Mouse (Mus musculus) common myeloid progenitor, adult 5-6 weeks (primary cell): ENCODE results near the gene Terb1. TPM values are rescaled to one million over a fixed set of nuclear protein-coding genes. Genes with fewer than 3 reads are reported as not detected.

Experiments
- ATAC-seq: replicated peaks from 2 replicates; pipeline ENCODE4 v1.8.0; 2016; ENCODE audit warnings: low read depth, mild to moderate bottlenecking, moderate TSS enrichment, inconsistent platforms; ENCODE audit not compliant: poor library complexity, severe bottlenecking
- total RNA-seq: library from RNA; stranded (forward); fragments of 200-1000, 187-1606 nt; gene quantifications from 2 replicates; pipeline ENCODE4 v1.2.3, GENCODE M21; 2017

Gene Terb1
- total RNA-seq = not detected in 2 replicates

DNA sequence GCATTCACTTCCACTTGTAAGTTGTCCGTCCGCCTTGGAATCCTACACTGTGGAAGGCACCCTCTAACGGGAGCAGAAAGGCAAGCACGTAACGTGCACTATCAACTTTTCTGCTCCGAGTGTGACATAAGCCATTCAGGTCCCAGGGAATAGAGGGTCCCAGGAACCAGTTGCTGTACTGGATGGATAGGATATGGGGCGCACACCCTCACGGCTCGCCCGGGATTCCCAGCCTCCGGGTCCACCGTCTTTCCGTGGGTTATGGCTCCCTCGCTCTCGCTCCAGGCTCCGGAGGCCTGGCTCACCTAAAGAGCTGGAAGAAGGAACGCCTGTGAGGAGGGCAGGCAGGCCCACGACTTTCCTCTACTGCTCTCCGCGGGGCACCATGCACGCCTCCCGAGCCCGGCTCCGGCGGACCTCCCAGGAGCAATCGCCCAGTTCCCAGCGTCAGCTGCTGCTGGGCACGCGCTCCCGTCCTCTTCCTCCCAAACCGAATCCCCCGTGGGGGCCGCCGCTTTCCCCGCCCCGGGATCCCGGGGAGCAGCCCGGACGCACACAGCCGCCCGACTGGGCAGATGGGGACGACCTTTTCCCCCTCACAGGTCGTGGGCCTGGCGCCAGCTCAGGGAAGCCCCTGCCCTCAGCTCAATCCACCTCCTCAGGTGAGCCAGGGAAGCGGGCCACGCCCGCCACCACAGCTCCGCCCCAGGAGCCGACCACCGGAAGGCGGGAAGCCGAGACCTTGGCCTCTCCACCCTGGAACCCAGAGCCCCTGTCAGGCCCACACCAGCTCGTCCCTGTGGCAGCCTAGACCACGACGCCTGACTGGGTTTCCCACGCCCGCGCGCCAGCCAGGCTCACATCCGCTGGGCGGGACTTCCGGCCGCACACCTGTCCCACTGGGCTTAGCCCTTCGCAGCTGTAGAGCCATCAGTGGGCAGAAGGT, at the start of gene Terb1:
Gene Terb1, minus strand, starts transcription at position 850 of the 946 bp plus-strand sequence.
- peak; percentile 67 for ATAC-seq

- no peak for ATAC-seq
These were observed 47.5 kb upstream of the Terb1 start for GRCm38 (mm10) chr8:104557226-104557625.

- ATAC-seq = no peak
These were observed 45.5 kb upstream of the Terb1 start for GRCm38 (mm10) chr8:104555191-104555590.

- no peak for ATAC-seq
These were observed 33.8 kb upstream of the Terb1 start for GRCm38 (mm10) chr8:104543440-104544045.

- ATAC-seq = no peak
These were observed 32.5 kb upstream of the Terb1 start for GRCm38 (mm10) chr8:104542160-104542559.

- peak; percentile 47 for ATAC-seq
These were observed 31.8 kb upstream of the Terb1 start for GRCm38 (mm10) chr8:104541515-104541880.

DNA sequence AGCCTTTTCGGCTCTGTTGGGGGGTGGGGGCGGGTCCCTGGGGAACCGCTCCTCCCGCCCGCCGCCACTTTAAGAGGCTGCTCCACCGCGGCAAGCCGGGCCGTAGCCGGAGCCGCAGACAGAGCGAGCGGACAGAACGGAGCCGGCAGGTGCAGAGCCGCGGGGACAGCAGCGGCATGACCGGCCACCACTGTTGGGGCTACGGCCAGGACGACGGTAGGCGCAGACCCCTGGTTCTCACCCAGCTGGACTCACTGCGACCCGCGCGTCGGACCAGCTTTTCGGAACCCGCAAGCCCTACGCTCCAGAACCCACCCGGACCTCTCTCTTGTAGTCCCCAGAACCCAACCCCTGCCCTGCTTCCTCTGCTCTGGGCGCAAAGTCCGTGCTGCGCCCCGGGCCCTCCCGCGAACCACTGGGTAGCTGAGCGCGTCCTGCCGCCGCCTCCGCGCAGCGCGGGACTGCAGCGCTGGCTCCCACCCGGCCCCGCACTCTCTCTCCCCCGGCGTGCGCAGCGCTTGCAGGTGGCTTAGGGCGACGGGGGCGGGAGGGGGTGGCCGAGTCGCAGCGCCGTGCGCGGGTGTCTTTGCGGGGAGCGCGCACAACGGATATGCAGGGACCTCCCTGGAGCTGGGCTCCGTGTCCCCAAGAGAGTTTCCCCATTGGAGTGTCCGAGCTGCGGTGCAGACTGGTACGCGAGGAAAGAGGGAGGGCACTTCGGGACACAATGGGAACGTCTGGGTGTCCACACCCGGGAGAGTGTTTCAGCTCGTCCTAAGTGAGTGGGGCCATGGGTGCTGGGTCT, 31.2 kb upstream of the Terb1 start:
- ATAC-seq = peak; percentile 39

GRCm38 (mm10) chr8:104540238-104540637, 30.5 kb upstream of the Terb1 start:
- ATAC-seq = no peak

GRCm38 (mm10) chr8:104539566-104539965, 29.9 kb upstream of the Terb1 start:
- no peak for ATAC-seq

DNA sequence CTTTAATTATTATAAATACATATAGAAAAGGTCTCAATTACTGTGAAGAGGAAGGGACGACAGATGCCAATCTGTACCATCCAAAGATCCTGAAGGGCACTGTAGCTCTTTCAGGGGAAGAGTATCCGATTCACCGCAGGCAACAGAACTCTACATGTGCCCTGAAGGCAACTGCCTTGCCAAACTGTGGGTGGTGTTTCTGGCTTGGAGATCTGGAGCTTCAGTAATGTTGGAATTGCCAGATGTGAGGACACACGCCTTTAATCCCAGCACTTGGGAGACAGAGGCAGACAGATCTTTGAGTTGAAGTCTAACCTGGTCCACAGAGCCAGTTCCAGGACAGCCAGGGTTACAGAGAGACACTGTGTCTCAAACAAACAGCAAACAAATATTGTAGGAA, 29.2 kb upstream of the Terb1 start:
- no peak for ATAC-seq

DNA sequence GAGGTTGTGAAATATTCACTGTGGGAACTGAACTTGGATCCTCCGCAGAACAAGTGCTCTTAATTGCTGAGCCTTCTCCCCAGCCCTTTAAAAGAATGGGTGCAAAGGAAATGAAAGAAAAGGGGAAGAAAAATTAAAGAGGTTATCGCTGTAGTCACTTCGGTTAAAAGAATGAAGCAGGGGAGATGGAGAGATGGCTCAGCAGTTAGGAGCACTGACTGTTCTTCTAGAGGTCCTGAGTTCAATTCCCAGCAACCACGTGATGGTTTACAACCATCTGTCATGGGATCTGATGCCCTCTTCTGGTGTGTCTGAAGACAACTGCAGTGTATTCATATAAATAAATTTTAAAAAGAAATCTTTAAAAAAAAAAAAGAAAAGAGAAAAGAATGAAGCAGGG, 26.3 kb upstream of the Terb1 start:
- no peak for ATAC-seq

DNA sequence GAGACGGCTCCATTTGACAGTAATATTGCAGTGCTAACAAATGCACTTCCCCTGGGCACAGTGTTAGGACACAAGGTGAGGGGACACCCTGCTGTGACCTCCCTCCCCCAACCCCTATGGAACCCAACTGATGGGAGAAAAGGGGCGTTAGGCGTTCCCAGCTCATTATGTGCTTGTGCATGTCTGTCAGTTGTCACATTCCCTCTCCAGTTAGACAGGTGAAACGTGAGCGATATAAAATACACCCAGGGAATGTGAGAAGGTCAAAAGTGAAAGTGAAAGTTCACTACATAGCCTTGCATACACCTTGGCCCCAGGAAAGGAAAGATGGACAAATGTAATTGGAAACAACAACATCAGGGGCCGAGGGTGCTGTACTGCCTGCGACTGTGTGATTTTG, 25.7 kb upstream of the Terb1 start:
- ATAC-seq = 0 out of 2 replicates have a peak, but pooled peaks have one; percentile 14

- ATAC-seq = peak; percentile 73
These were observed 25.1 kb upstream of the Terb1 start for GRCm38 (mm10) chr8:104534779-104535141.

DNA sequence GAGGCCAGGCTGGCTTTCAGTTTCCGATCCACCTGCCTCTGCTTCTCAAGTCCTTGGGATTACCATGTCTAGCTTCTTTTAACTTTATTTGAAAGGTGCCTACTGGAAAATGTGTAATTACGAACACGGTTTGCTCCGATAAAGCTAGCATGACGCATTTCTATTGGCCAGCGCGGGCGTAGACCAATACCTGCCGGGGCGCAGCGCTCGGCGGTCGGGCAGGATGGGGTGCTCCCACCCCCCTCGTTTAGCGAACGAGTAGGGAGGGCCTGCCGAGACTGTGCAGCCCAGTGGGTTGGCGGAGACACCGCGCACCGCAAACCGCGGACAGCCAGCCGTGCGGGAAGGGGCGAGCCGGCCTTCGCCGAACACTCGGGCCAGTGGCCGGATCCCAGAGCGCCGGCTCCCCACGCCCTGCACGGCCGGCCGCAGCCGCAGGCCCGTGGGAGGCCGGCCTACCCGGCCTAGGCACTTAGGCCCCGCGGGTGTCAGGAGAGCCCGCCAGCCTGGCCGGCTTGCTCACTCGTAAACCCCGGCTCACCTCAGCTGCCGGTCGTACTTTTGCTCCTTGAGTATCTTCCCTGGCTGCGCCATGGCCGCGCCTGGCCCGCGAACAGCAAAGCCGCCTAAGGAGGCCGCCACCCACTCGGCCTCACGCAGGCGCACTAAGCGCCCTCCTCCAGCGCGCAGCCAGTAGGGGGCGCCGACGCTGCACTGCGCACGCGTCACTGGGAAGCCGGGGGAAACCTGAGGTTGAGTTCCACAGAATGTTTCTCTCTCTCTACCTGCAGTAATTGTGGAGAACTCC, 24.5 kb upstream of the Terb1 start, which contains the start of the genes Nae1 and Car7:
Gene Nae1, minus strand, starts transcription at position 667 of the 808 bp plus-strand sequence.
Gene Car7, plus strand, starts transcription at position 719 of the 808 bp plus-strand sequence.
- peak; percentile 89 for ATAC-seq

GRCm38 (mm10) chr8:104533551-104533950, 23.8 kb upstream of the Terb1 start:
- ATAC-seq = no peak

DNA sequence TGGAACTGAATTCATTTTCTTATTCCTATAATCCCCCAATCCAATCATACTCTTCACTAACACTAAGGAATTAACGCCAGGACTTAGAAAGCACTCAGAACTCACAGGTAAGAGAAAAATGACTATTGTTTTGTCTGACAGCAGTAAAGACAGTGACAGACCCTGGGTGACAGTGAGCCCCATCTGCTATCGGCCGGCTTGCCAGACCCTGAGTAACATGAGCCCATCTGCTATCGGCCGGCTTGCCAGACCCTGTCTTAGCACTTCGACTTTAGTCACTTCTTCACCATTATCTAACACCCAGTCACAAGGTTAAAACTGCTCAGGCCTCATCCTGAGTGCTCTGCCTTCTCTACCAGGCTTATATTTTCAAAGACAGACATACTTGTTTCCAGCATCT, 20.0 kb upstream of the Terb1 start:
- no peak for ATAC-seq

GRCm38 (mm10) chr8:104517872-104518271, 8.2 kb upstream of the Terb1 start:
- no peak for ATAC-seq

GRCm38 (mm10) chr8:104510134-104510533, 424 bp upstream of the Terb1 start:
- no peak for ATAC-seq

GRCm38 (mm10) chr8:104479091-104479490, 30.6 kb downstream of the Terb1 start:
- no peak for ATAC-seq

- no peak for ATAC-seq
These were observed 37.2 kb downstream of the Terb1 start for GRCm38 (mm10) chr8:104472465-104472864.
